Mouse (Mus musculus): ENCODE data around the gene Tmem229b. TPM values are rescaled to one million over a fixed set of nuclear protein-coding genes. Genes with fewer than 3 reads are reported as not detected.
"Not testable (repeated sequence)": the region's sequence is repeated elsewhere in the genome, so short reads cannot be mapped to it uniquely, and the experiment has no call there.

Tmem229b gene
- polyA plus RNA-seq, 1 experiment from 2014 or later: 6.0 TPM

DNA sequence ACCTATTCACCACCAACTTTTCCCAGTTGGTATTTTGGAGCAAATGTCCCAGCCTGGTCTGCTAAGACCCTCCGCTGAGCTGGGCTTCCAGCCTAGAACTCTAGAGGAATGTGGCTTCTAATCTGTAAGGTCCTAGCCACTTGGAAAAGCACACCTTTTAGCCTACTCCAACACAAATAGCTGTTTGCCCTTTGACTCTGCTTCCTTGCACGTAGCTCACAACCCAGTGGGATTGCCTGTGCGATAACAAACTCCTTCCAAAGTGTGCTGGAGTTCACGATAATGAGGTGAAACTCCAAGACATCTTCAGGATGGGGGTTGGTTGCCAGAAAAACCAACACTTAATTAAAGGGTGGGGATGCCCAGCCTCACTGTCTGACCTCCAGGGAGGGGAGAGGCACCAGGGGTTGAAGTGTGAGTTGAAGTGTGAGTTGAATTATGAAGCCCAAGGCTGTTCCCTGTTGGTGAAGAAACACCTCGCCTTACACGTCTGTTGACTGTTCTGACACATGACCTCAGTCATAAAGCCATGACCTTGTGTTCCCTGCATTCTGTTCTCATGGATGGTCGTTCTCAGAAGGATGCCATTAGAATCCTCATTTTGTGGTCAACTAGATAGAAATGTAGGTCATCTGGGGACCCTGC lies 67.9 kb downstream of the Tmem229b start:
- H3K9me3 ChIP-seq: no peaks in the 10 kb centered on the region
- ATAC-seq (ENCODE audit: insufficient number of reproducible peaks, low FRiP score, low TSS enrichment, low read depth): no peak
- no peaks in the 10 kb centered on the region for H3K27me3 ChIP-seq
- H3K4me1 ChIP-seq: no peaks in the 10 kb centered on the region
- H3K4me2 ChIP-seq: no peak overlapping the region
- H3K9ac ChIP-seq: no peak overlapping the region
- no peak overlapping the region for H3K4me3 ChIP-seq
- H3K36me3 ChIP-seq: no peaks in the 10 kb centered on the region
- no peak overlapping the region for H3K27ac ChIP-seq
- WGBS: 53% methylated on average over 7 of the region's 7 CpGs

- no peaks in the 10 kb centered on the region for H3K36me3 ChIP-seq
- H3K27me3 ChIP-seq: no peaks in the 10 kb centered on the region
- no peaks in the 10 kb centered on the region for H3K9me3 ChIP-seq
- no peak overlapping the region for H3K4me2 ChIP-seq
- H3K4me1 ChIP-seq: no peaks in the 10 kb centered on the region
- H3K4me3 ChIP-seq: no peak overlapping the region
- ATAC-seq (ENCODE audit: insufficient number of reproducible peaks, low FRiP score, low TSS enrichment, low read depth): no peak
- WGBS: 34% methylated on average over 4 of the region's 4 CpGs
- H3K9ac ChIP-seq: no peak overlapping the region
- no peak overlapping the region for H3K27ac ChIP-seq
Measured at GRCm38 (mm10) chr12:78936494-78936893, 70.9 kb downstream of the Tmem229b start.

GRCm38 (mm10) chr12:78929900-78930299 lies 77.5 kb downstream of the Tmem229b start:
- no peak for ATAC-seq (ENCODE audit: insufficient number of reproducible peaks, low FRiP score, low TSS enrichment, low read depth)
- Histone ChIP-seq H3K9ac (no peak overlapping the region), H3K4me3 (no peak overlapping the region), H3K4me2 (no peak overlapping the region), H3K27me3 (no peaks in the 10 kb centered on the region), H3K36me3 (no peaks in the 10 kb centered on the region), H3K9me3 (no peaks in the 10 kb centered on the region), H3K27ac (no peak overlapping the region), H3K4me1 (no peaks in the 10 kb centered on the region)
- 65% methylated on average over 1 of the region's 1 CpGs for WGBS

DNA sequence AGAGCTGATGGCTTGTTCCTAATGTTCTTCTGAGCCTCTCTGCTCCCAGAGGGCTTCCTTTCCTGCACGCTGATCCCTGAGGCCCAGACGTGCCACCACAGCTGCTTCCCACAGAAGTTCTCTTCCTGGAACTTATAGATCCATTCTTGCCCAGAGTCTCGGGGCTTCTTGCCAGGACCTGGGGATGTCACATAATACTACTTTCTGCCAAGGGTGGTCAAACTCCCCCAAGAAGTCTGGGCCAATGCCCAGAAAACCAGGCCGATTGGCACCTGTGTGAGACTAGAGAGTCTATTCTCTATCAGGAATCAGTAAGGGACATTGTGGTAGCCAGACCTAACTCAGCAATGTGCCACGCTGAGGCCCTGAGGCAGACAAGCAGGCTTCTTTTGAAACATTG lies 80.1 kb downstream of the Tmem229b start:
- 56% methylated on average over 5 of the region's 5 CpGs for WGBS
- Histone ChIP-seq H3K4me3 (no peak overlapping the region), H3K9ac (no peak overlapping the region), H3K4me1 (no peaks in the 10 kb centered on the region), H3K36me3 (no peaks in the 10 kb centered on the region), H3K9me3 (no peaks in the 10 kb centered on the region), H3K27me3 (no peaks in the 10 kb centered on the region), H3K27ac (no peak overlapping the region), H3K4me2 (no peak overlapping the region)
- ATAC-seq (ENCODE audit: insufficient number of reproducible peaks, low FRiP score, low TSS enrichment, low read depth): no peak

GRCm38 (mm10) chr12:78923539-78924189 lies 83.8 kb downstream of the Tmem229b start:
- Histone ChIP-seq H3K9ac (no peak overlapping the region), H3K4me2 (no peak overlapping the region), H3K27me3 (no peaks in the 10 kb centered on the region), H3K4me3 (no peak overlapping the region), H3K27ac (no peak overlapping the region), H3K36me3 (no peaks in the 10 kb centered on the region), H3K4me1 (peaks cover 10% of the 10 kb centered on the region; the same call in 1 of the 2 replicates), H3K9me3 (no peaks in the 10 kb centered on the region)
- ATAC-seq (ENCODE audit: insufficient number of reproducible peaks, low FRiP score, low TSS enrichment, low read depth): no peak
- WGBS: 76% methylated on average over 7 of the region's 7 CpGs

DNA sequence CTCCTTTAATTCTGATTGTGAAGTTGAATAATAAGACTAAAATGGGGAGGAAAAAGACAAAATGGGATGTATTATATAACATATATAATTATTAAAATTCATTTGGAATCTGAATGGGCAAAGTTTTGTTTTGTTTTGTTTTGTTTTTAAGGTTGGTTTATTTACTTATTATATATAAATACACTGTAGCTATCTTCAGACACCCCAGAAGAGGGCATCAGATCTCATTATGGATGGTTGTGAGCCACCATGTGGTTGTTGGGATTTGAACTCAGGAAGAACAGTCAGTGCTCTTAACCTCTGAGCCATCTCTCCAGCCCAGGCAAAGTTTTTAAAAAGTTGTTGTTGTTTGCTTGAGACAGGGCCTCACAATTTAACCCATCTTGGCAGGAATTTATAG lies 84.5 kb downstream of the Tmem229b start:
- peaks cover 14% of the 10 kb centered on the region; the same call in 1 of the 2 replicates for H3K4me1 ChIP-seq
- not testable (repeated sequence) for H3K4me3 ChIP-seq; H3K9ac ChIP-seq; H3K27me3 ChIP-seq; H3K9me3 ChIP-seq; H3K36me3 ChIP-seq; ATAC-seq (ENCODE audit: insufficient number of reproducible peaks, low FRiP score, low TSS enrichment, low read depth); H3K4me2 ChIP-seq; H3K27ac ChIP-seq

DNA sequence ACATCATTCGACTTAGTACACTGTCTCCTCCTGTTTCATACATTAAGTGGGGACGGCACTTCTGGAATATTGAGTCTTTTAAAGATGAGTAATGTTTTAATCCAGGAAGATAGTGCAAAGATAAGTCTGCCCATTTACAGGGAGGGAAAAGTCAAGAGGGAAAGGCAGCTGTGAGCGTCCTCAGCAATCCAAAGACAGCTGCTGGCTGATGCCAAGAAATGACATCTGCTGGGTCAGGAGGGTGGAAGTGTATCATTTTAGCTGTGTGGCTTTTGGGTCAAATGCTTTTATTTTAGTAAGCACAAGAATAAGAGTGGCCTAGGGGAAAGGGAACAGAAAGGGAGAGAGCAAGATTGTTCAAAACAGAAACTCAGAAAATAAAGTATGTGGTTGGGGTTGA lies 85.4 kb downstream of the Tmem229b start:
- Histone ChIP-seq H3K27me3 (no peaks in the 10 kb centered on the region), H3K9ac (no peak overlapping the region), H3K36me3 (no peaks in the 10 kb centered on the region), H3K4me2 (no peak overlapping the region), H3K9me3 (no peaks in the 10 kb centered on the region), H3K27ac (no peak overlapping the region), H3K4me3 (no peak overlapping the region), H3K4me1 (peaks cover 14% of the 10 kb centered on the region; the same call in 1 of the 2 replicates)
- no peak for ATAC-seq (ENCODE audit: insufficient number of reproducible peaks, low FRiP score, low TSS enrichment, low read depth)
- WGBS: 72% methylated on average over 3 of the region's 3 CpGs

DNA sequence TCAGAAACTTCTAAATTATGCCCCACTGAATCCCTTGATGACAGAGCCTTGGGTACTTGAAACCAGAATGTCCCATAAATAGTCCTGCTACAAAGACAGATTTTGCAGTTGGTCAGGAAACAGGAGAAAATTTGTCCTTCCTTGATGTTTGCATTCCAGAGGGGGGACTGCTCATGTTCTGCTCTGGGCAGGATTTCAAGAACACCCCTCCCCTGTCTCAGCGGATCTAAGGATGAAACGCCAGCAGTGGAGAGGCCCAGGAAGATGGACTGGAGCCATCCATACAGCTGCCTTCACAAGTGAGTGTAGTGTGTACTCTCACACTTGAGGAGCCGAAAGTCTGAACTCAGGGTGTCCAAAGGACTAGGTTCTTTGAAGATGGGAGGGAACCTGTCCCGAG lies 86.0 kb downstream of the Tmem229b start:
- no peak for ATAC-seq (ENCODE audit: insufficient number of reproducible peaks, low FRiP score, low TSS enrichment, low read depth)
- Histone ChIP-seq H3K4me1 (peaks cover 14% of the 10 kb centered on the region; the same call in 1 of the 2 replicates), H3K9ac (no peak overlapping the region), H3K36me3 (no peaks in the 10 kb centered on the region), H3K27ac (0 out of 2 replicates have a peak overlapping the region, but pooled peaks have one; percentile 43), H3K4me3 (no peak overlapping the region), H3K27me3 (no peaks in the 10 kb centered on the region), H3K9me3 (no peaks in the 10 kb centered on the region), H3K4me2 (no peak overlapping the region)
- WGBS: 54% methylated on average over 4 of the region's 4 CpGs

GRCm38 (mm10) chr12:78919079-78919712 lies 88.2 kb downstream of the Tmem229b start:
- 17% methylated on average over 16 of the region's 16 CpGs for WGBS
- no peaks in the 10 kb centered on the region for H3K36me3 ChIP-seq
- ATAC-seq (ENCODE audit: insufficient number of reproducible peaks, low FRiP score, low TSS enrichment, low read depth): peak; percentile 28; the same call in 1 of the 2 replicates
- no peaks in the 10 kb centered on the region for H3K9me3 ChIP-seq
- H3K27me3 ChIP-seq: no peaks in the 10 kb centered on the region
- no peak overlapping the region for H3K4me3 ChIP-seq
- H3K4me2 ChIP-seq: peak overlapping the region; percentile 25; the same call in 1 of the 2 replicates
- no peak overlapping the region for H3K27ac ChIP-seq
- no peak overlapping the region for H3K9ac ChIP-seq
- H3K4me1 ChIP-seq: peaks cover 14% of the 10 kb centered on the region; the same call in 1 of the 2 replicates

- Histone ChIP-seq H3K27ac (no peak overlapping the region), H3K27me3 (no peaks in the 10 kb centered on the region), H3K4me2 (peak overlapping the region; percentile 41), H3K4me3 (no peak overlapping the region), H3K9me3 (no peaks in the 10 kb centered on the region), H3K9ac (no peak overlapping the region), H3K4me1 (peaks cover 14% of the 10 kb centered on the region; the same call in 1 of the 2 replicates), H3K36me3 (no peaks in the 10 kb centered on the region)
- WGBS: 14% methylated on average over 11 of the region's 11 CpGs
- no peak for ATAC-seq (ENCODE audit: insufficient number of reproducible peaks, low FRiP score, low TSS enrichment, low read depth)
Measured at GRCm38 (mm10) chr12:78918227-78919078, 89.0 kb downstream of the Tmem229b start.

DNA sequence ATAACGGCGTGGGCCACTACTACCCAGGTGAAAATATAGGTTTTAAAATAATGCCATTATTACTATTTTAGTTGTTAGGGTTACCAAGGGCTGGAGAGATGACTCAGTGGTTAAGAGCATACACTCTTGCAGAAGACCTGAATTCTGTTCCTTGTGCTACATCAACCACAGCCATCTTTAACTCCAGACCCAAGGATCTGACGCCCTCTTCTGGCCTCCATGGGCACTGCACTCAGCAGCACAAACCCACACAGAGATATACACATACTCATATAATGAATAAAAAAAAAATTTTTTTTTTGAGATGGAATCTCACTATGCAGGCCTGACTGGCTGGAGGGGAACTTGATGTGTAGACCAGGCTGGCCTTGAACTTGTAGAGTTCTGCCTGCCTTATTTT lies 91.1 kb downstream of the Tmem229b start:
- peaks cover 25% of the 10 kb centered on the region for H3K4me1 ChIP-seq
- no peak overlapping the region for H3K27ac ChIP-seq
- WGBS: 70% methylated on average over 3 of the region's 3 CpGs
- no peaks in the 10 kb centered on the region for H3K36me3 ChIP-seq
- H3K9me3 ChIP-seq: no peaks in the 10 kb centered on the region
- ATAC-seq (ENCODE audit: insufficient number of reproducible peaks, low FRiP score, low TSS enrichment, low read depth): no peak
- H3K27me3 ChIP-seq: peaks cover 6% of the 10 kb centered on the region; the same call in 1 of the 2 replicates
- no peak overlapping the region for H3K4me2 ChIP-seq
- no peak overlapping the region for H3K4me3 ChIP-seq
- H3K9ac ChIP-seq: no peak overlapping the region

All from limb, embryonic 15.5 days (tissue).